Mouse (Mus musculus) heart, postnatal 0 days (tissue): ENCODE measurements around the gene March10. TPM values are rescaled to one million over a fixed set of nuclear protein-coding genes. Genes with fewer than 3 reads are reported as not detected.

ENCODE experiments used
- ATAC-seq: fragments of 200-750 bp; cut with Nextera tagmentation; 2 replicates; pipeline ENCODE4 v1.8.0; 2017; ENCODE audit warnings: low read depth, moderate number of reproducible peaks, moderate library complexity; ENCODE audit not compliant: insufficient read depth
- DNase-seq: peaks from one replicate; pipeline ENCODE4 v3.0.0-alpha.2; 2016; ENCODE audit warnings: low spot score
- H3K27ac ChIP-seq: fragments of 300-500 bp; sonication (generic); 2 replicates; pipeline ENCODE4 v1.5.1; 2014; ENCODE audit warnings: low read depth, mild to moderate bottlenecking
- H3K27me3 ChIP-seq: fragments of 300-500 bp; sonication (generic); 2 replicates; pipeline ENCODE4 v1.6.1; 2014; ENCODE audit warnings: low read length, mixed read lengths; ENCODE audit not compliant: control insufficient read depth, insufficient read depth
- H3K36me3 ChIP-seq: fragments of 300-500 bp; sonication (generic); replicated peaks from 2 replicates; pipeline ENCODE4 v1.6.1; 2014; ENCODE audit warnings: low read length, mixed read lengths; ENCODE audit not compliant: control insufficient read depth, insufficient read depth
- H3K4me1 ChIP-seq: fragments of 300-500 bp; sonication (generic); 2 replicates; pipeline ENCODE4 v1.6.1; 2014; ENCODE audit warnings: antibody characterized with exemption; ENCODE audit not compliant: control insufficient read depth, insufficient read depth
- H3K4me2 ChIP-seq: fragments of 300-500 bp; sonication (generic); 2 replicates; pipeline ENCODE4 v1.6.1; 2014; ENCODE audit warnings: low read depth, mild to moderate bottlenecking, low read length, moderate library complexity
- H3K4me3 ChIP-seq: fragments of 300-500 bp; sonication (generic); 2 replicates; pipeline ENCODE4 v1.5.1; 2014; ENCODE audit warnings: low read depth, low read length
- H3K9ac ChIP-seq: fragments of 300-500 bp; sonication (generic); replicated peaks from 2 replicates; pipeline ENCODE4 v1.6.1; 2014; ENCODE audit warnings: low read depth, low read length, mixed read lengths
- H3K9me3 ChIP-seq: fragments of 300-500 bp; sonication (generic); replicated peaks from 2 replicates; pipeline ENCODE4 v1.6.1; 2016; ENCODE audit warnings: low read length; ENCODE audit not compliant: control insufficient read depth
- CTCF ChIP-seq: IDR thresholded peaks from 2 replicates; pipeline ENCODE4 v1.5.1; 2016; ENCODE audit warnings: antibody characterized with exemption, control low read depth, low read depth
- EP300 ChIP-seq: IDR thresholded peaks from 2 replicates; pipeline ENCODE4 v1.6.1; 2016; ENCODE audit warnings: antibody characterized with exemption, low read depth
- WGBS: fragments of 180-500 bp; shearing (Covaris S2); extraction: QIAGEN DNeasy Blood & Tissue Kit; methylation state at CpG from one replicate; pipeline ENCODE4 v1.1.7; 2014; 5-methylcytosine and 5-hydroxymethylcytosine counted together
- polyA plus RNA-seq: library from polyadenylated mRNA; unstranded; fragments of >200 nt; fragmentation: Nextera tagmentation; extraction: Ambion mirVana; gene quantifications from 2 replicates; pipeline ENCODE4 v1.2.1, GENCODE M21; 2015
- total RNA-seq: library from RNA; depleted of rRNA; stranded (reverse); fragments of >200 nt; gene quantifications from 2 replicates; pipeline ENCODE4 v1.2.3, GENCODE M21; 2014; ENCODE audit warnings: low replicate concordance

March10 gene
- total and polyA plus RNA-seq, 2 experiments from 2014 or later = not detected

GRCm38 (mm10) chr11:105331129-105331528 lies 125.4 kb downstream of the March10 start:
- Histone ChIP-seq H3K27ac (no peak overlapping the region), H3K36me3 (no peaks in the 10 kb centered on the region), H3K4me2 (no peak overlapping the region), H3K9ac (no peak overlapping the region), H3K4me3 (no peak overlapping the region), H3K27me3 (no peaks in the 10 kb centered on the region), H3K4me1 (peaks cover 5% of the 10 kb centered on the region), H3K9me3 (no peaks in the 10 kb centered on the region)
- DNase-seq = no peak
- no peak for ATAC-seq
- 81% methylated on average over 3 of the region's 3 CpGs for WGBS
- no peak for TF ChIP-seq EP300
- no peak for TF ChIP-seq CTCF

GRCm38 (mm10) chr11:105329962-105330361 lies 126.6 kb downstream of the March10 start:
- Histone ChIP-seq H3K9me3 (no peaks in the 10 kb centered on the region), H3K4me2 (no peak overlapping the region), H3K4me3 (no peak overlapping the region), H3K4me1 (peaks cover 5% of the 10 kb centered on the region), H3K9ac (no peak overlapping the region), H3K36me3 (no peaks in the 10 kb centered on the region), H3K27me3 (no peaks in the 10 kb centered on the region), H3K27ac (no peak overlapping the region)
- DNase-seq (no peak), ATAC-seq (no peak)
- TF ChIP-seq EP300 (no peak), CTCF (no peak)
- WGBS = 67% methylated on average over 9 of the region's 9 CpGs

- Histone ChIP-seq H3K27me3 (no peaks in the 10 kb centered on the region), H3K9me3 (no peaks in the 10 kb centered on the region), H3K4me1 (no peaks in the 10 kb centered on the region; the same call in 1 of the 2 replicates), H3K9ac (no peak overlapping the region), H3K4me2 (no peak overlapping the region), H3K36me3 (no peaks in the 10 kb centered on the region), H3K27ac (no peak overlapping the region), H3K4me3 (no peak overlapping the region)
- ATAC-seq = no peak
- TF ChIP-seq CTCF = no peak
- TF ChIP-seq EP300 = no peak
- 77% methylated on average over 3 of the region's 3 CpGs for WGBS
- no peak for DNase-seq
Observed at GRCm38 (mm10) chr11:105327101-105327500, 129.4 kb downstream of the March10 start.

- Histone ChIP-seq H3K4me1 (no peaks in the 10 kb centered on the region), H3K9me3 (no peaks in the 10 kb centered on the region), H3K9ac (no peak overlapping the region), H3K4me2 (no peak overlapping the region), H3K27me3 (no peaks in the 10 kb centered on the region), H3K36me3 (no peaks in the 10 kb centered on the region), H3K27ac (no peak overlapping the region), H3K4me3 (no peak overlapping the region)
- no peak for ATAC-seq
- no peak for TF ChIP-seq CTCF
- TF ChIP-seq EP300 = no peak
- WGBS = 54% methylated on average over 5 of the region's 5 CpGs
- no peak for DNase-seq
Observed at GRCm38 (mm10) chr11:105323530-105323929, 133.0 kb downstream of the March10 start.

- Histone ChIP-seq H3K36me3 (no peaks in the 10 kb centered on the region), H3K27ac (no peak overlapping the region), H3K9ac (no peak overlapping the region), H3K4me1 (no peaks in the 10 kb centered on the region), H3K9me3 (no peaks in the 10 kb centered on the region), H3K4me2 (no peak overlapping the region), H3K27me3 (no peaks in the 10 kb centered on the region), H3K4me3 (no peak overlapping the region)
- DNase-seq (no peak), ATAC-seq (no peak)
- TF ChIP-seq EP300 = no peak
- TF ChIP-seq CTCF = no peak
- WGBS = 63% methylated on average over 2 of the region's 2 CpGs
Observed at GRCm38 (mm10) chr11:105321090-105321489, 135.4 kb downstream of the March10 start.

GRCm38 (mm10) chr11:105317769-105318168 lies 138.8 kb downstream of the March10 start:
- H3K4me2 ChIP-seq = no peak overlapping the region
- H3K4me3 ChIP-seq = no peak overlapping the region
- H3K9me3 ChIP-seq = no peaks in the 10 kb centered on the region
- no peaks in the 10 kb centered on the region for H3K27me3 ChIP-seq
- TF ChIP-seq CTCF (no peak), EP300 (no peak)
- WGBS = 88% methylated on average over 6 of the region's 6 CpGs
- no peak overlapping the region for H3K9ac ChIP-seq
- DNase-seq = no peak
- ATAC-seq = no peak
- H3K4me1 ChIP-seq = peaks cover 17% of the 10 kb centered on the region
- H3K27ac ChIP-seq = no peak overlapping the region
- H3K36me3 ChIP-seq = no peaks in the 10 kb centered on the region
